Mouse (Mus musculus) effector memory CD4-positive, alpha-beta T cell, adult 7 months (primary cell): Measurements from ENCODE around the gene Scp2d1. TPM values are rescaled to one million over a fixed set of nuclear protein-coding genes. Genes with fewer than 3 reads are reported as not detected.

Source experiments
- polyA plus RNA-seq: library from polyadenylated mRNA; unstranded; fragments of 100-300 nt; shearing (Covaris generic); gene quantifications from one replicate; pipeline ENCODE4 v1.2.1, GENCODE M21; 2017

Scp2d1 gene
- polyA plus RNA-seq: not detected

DNA sequence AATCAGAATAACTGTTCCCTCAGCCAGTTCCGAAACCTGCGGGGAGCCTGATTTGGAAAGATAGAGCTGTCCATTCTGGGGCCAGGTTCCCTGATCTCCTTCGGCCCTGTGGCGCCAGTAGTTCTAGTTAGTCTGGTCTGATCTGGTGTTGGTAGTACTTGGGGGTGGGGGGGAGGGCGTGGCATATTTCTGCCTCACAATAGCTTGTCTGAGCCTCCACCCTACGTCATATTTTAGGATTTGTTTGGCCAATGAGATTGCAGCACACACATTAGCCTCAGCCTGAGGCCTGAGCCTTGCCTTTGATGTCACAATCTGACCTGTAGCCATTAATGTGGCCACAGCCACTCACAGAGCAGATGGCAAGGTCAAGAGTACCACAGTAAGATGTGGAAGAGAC lies at the start of gene Scp2d1:
Gene Scp2d1 (plus strand): TSS at position 301 of the 400 bp plus-strand sequence.

Other genes with a start within 250 kb of the Scp2d1 start
- 11.3 TPM for gene Smim26, start 229.6 kb upstream of the Scp2d1 start, polyA plus RNA-seq
- 57.0 TPM for gene Dtd1, start 223.8 kb upstream of the Scp2d1 start, polyA plus RNA-seq